ENCODE assay signal across 8 mouse cellular contexts in genomic region chr12:71136130-71136973, GRCm38 (mm10). TPM values are rescaled to one million over a fixed set of nuclear protein-coding genes. Genes with fewer than 3 reads are reported as not detected.
DNase-seq lines count a peak whose midpoint lies in the region; ATAC-seq and TF ChIP-seq lines count a peak whose summit lies in the region.

Timm9 (minus strand) TSS chr12:71136684.
2700049A03Rik (plus strand) TSS chr12:71136848.

- H3K9ac ChIP-seq in hindbrain, embryonic 11.5 days (ENCODE audit: low read depth, low read length), result peak within 1 kb of the TSS; percentile 86
- peak within 1 kb of the TSS; percentile 89 for H3K9ac ChIP-seq in lung, postnatal 0 days (replicated peaks; ENCODE audit: low read depth)

- peak; percentile 4; the same call in 1 of the 2 replicates for TF ChIP-seq CTCF in lung, postnatal 0 days (IDR thresholded peaks at IDR 0.05)

- peak; percentile 86 for DNase-seq in NIH3T3 (ENCODE audit: low read depth)
- DNase-seq in cerebellum, postnatal 10 days, result peak; percentile 85 to 87
- DNase-seq in frontal cortex, adult 2 months (ENCODE audit: extremely low spot score in 1 of 2, low spot score in 1 of 2), result peak; percentile 55 to 85
- DNase-seq in hindbrain, embryonic 11.5 days (ENCODE audit: low spot score), result peak; percentile 86
- peak; percentile 74 to 83 for DNase-seq in layer of hippocampus, postnatal 10 days (ENCODE audit: low spot score in 2 of 2)
- peak; percentile 89 for DNase-seq in lung, postnatal 0 days (ENCODE audit: low spot score)
- peak; percentile 71 for DNase-seq in ovary, postnatal 14 days (ENCODE audit: low spot score)
- DNase-seq in thymus, postnatal 14 days, result peak; percentile 81

- no peak; the same call in 1 of the 2 replicates for TF ChIP-seq EP300 in lung, postnatal 0 days (IDR thresholded peaks at IDR 0.05)

- 0 out of 2 replicates have a peak, but pooled peaks cover 3% of the 10 kb centered on the region for H3K36me3 ChIP-seq in hindbrain, embryonic 11.5 days (ENCODE audit: control insufficient read depth, insufficient read depth, low read length)
- peaks cover 2% of the 10 kb centered on the region; the same call in 1 of the 2 replicates for H3K36me3 ChIP-seq in lung, postnatal 0 days (ENCODE audit: insufficient read depth, low read length)

- peak within 1 kb of the TSS; percentile 77 for H3K4me2 ChIP-seq in hindbrain, embryonic 11.5 days (replicated peaks; ENCODE audit: low read depth, low read length)
- peak within 1 kb of the TSS; percentile 97 for H3K4me2 ChIP-seq in lung, postnatal 0 days (replicated peaks; ENCODE audit: low read depth, low read length)

- H3K4me3 ChIP-seq in hindbrain, embryonic 11.5 days (ENCODE audit: low read depth, low read length), result peak within 1 kb of the TSS; percentile 96
- H3K4me3 ChIP-seq in lung, postnatal 0 days (ENCODE audit: low read depth, low read length), result peak within 1 kb of the TSS; percentile 80

- H3K27ac ChIP-seq in hindbrain, embryonic 11.5 days (ENCODE audit: low read depth, low read length), result peak within 1 kb of the TSS; percentile 51
- peak within 1 kb of the TSS; percentile 76 for H3K27ac ChIP-seq in lung, postnatal 0 days (ENCODE audit: low read length)

- peak; percentile 94 for ATAC-seq in hindbrain, embryonic 11.5 days (ENCODE audit: low FRiP score)
- ATAC-seq in lung, postnatal 0 days, result peak; percentile 93

- under 1% methylated on average over 52 of the region's 52 CpGs for WGBS in hindbrain, embryonic 11.5 days
- WGBS in lung, postnatal 0 days, result under 1% methylated on average over 46 of the region's 52 CpGs

- no peaks in the 10 kb centered on the region; the same call in 1 of the 2 replicates for H3K4me1 ChIP-seq in hindbrain, embryonic 11.5 days (replicated peaks; ENCODE audit: control insufficient read depth, insufficient read depth, low read length)
- peaks cover 3% of the 10 kb centered on the region; the same call in 1 of the 2 replicates for H3K4me1 ChIP-seq in lung, postnatal 0 days (ENCODE audit: insufficient read depth, low read depth, low read length)

- H3K9me3 ChIP-seq in hindbrain, embryonic 11.5 days (ENCODE audit: control insufficient read depth, low read length), result no peaks in the 10 kb centered on the region
- H3K9me3 ChIP-seq in lung, postnatal 0 days (ENCODE audit: low read length), result no peaks in the 10 kb centered on the region

- no peaks in the 10 kb centered on the region for H3K27me3 ChIP-seq in hindbrain, embryonic 11.5 days (ENCODE audit: control insufficient read depth, insufficient read depth, low read length)
- no peaks in the 10 kb centered on the region for H3K27me3 ChIP-seq in lung, postnatal 0 days (replicated peaks; ENCODE audit: insufficient read depth, low read length)

RNA-seq across cellular contexts. Expression of gene Timm9, which starts in this region (rescaled TPM):
- 76.5 and 92.6 TPM in 2 replicates for polyA plus RNA-seq in frontal cortex, adult 2 months (2012; rRNA removed)
- 73.8 and 76.8 TPM in 2 replicates for polyA plus RNA-seq in hindbrain, embryonic 11.5 days (2014; fragmentation: Nextera tagmentation; extraction: Ambion mirVana)
- 10 to 100 TPM; 71.5 to 72.2 TPM for total RNA-seq in layer of hippocampus, postnatal 10 days (2021)
- polyA plus RNA-seq in lung, postnatal 0 days (2015; fragmentation: Nextera tagmentation; extraction: Ambion mirVana), result 33.3 and 36.2 TPM in 2 replicates

RNA-seq across cellular contexts. Expression of gene 2700049A03Rik, which starts in this region (rescaled TPM):
- polyA plus RNA-seq in frontal cortex, adult 2 months (2012; rRNA removed), result 5.6 and 5.9 TPM in 2 replicates
- polyA plus RNA-seq in hindbrain, embryonic 11.5 days (2014; fragmentation: Nextera tagmentation; extraction: Ambion mirVana), result 16.8 and 23.3 TPM in 2 replicates
- total RNA-seq in layer of hippocampus, postnatal 10 days (2021), result 1 to 10 TPM; 7.2 to 7.9 TPM
- polyA plus RNA-seq in lung, postnatal 0 days (2015; fragmentation: Nextera tagmentation; extraction: Ambion mirVana), result 8.1 TPM in 2 replicates

Comparison
In these comparisons a context has a peak if more than half of its experiments do, and no peak if none do; other contexts are left out.
1. Peak in every context shown above with its lines: DNase-seq, ATAC-seq, H3K4me3 ChIP-seq and H3K27ac ChIP-seq.